Mouse (Mus musculus) thymus, adult 2 months (tissue): ENCODE measurements around the gene Slc24a4.

Experiments
- CTCF ChIP-seq: fragments of 200-500 bp; IDR thresholded peaks from 2 replicates; pipeline ENCODE4 v1.5.1; 2012; ENCODE audit warnings: mild to moderate bottlenecking, control low read depth, low read length, moderate library complexity, borderline replicate concordance; ENCODE audit not compliant: control insufficient read depth, poor library complexity, insufficient read depth; ENCODE audit errors: extremely low read depth
- POLR2A ChIP-seq: fragments of 200-500 bp; IDR thresholded peaks from 2 replicates; pipeline ENCODE4 v1.6.1; 2012; ENCODE audit warnings: mild to moderate bottlenecking, low read length, control low read depth, moderate library complexity; ENCODE audit not compliant: control insufficient read depth, poor library complexity, insufficient read depth; ENCODE audit errors: extremely low read depth

DNA sequence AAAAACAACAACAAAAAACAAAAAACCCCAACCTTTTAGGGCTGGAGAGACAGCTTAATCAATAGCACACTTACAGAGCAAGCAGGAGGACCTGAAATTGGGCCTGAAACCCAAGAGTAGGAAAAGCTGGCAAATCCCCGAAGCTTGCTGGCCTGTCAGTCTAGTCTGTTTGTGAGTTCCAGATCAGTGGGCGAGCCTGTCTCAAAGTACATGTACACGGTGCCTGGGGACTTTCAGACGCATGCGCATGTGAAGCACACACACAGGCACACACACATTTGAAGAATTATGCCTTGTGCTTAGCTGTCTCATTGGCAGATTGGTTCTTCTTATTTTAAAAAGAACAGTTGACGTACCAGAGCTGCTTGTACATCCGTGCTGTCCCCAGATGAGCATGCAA lies 25.3 kb downstream of the Slc24a4 start:
- no peak for TF ChIP-seq POLR2A
- TF ChIP-seq CTCF, result no peak
